Mouse (Mus musculus) left cerebral cortex, adult 8-10 months (tissue): ENCODE measurements at regions not wholly inside any gene's neighbourhood (a gene's known extent, or its start where the extent isn't known, plus 50 kb on each side); places are given as distances from the start of the nearest gene placed in this dataset.
A peak's percentile ranks its signal among the peaks of the same experiment; 100 is the strongest.

Source experiments
- DNase-seq, 2 experiments: peaks; one replicate each; pipeline ENCODE4 v3.0.0; 2022; ENCODE audit warnings: low spot score in 2 of 2

- no peak for DNase-seq
Measured at GRCm38 (mm10) chr15:52095629-52096190, 1789.0 kb upstream of the Gm7489 start.

GRCm38 (mm10) chr15:52108761-52109160 lies 1775.9 kb upstream of the Gm7489 start:
- no peak for DNase-seq

GRCm38 (mm10) chr15:52114368-52115036 lies 1770.2 kb upstream of the Gm7489 start:
- no peak for DNase-seq

- DNase-seq = no peak
Measured at GRCm38 (mm10) chr15:52136693-52137092, 1748.0 kb upstream of the Gm7489 start.

GRCm38 (mm10) chr15:52153421-52153820 lies 1731.3 kb upstream of the Gm7489 start:
- no peak for DNase-seq

- no peak for DNase-seq
Measured at GRCm38 (mm10) chr15:52155784-52156183, 1728.9 kb upstream of the Gm7489 start.

- no peak for DNase-seq
Measured at GRCm38 (mm10) chr15:52156779-52157178, 1727.9 kb upstream of the Gm7489 start.

- peak; percentile 50 to 65 for DNase-seq
Measured at GRCm38 (mm10) chr15:52160181-52161088, 1724.3 kb upstream of the Gm7489 start.

- no peak for DNase-seq
Measured at GRCm38 (mm10) chr15:52161089-52161442, 1723.6 kb upstream of the Gm7489 start.

- DNase-seq = peak in 1 of 2 experiments; percentile 5
Measured at GRCm38 (mm10) chr15:52161568-52162316, 1723.0 kb upstream of the Gm7489 start.

- DNase-seq = no peak
Measured at GRCm38 (mm10) chr15:52166144-52166543, 1718.6 kb upstream of the Gm7489 start.

GRCm38 (mm10) chr15:52166595-52167443 lies 1717.9 kb upstream of the Gm7489 start:
- DNase-seq = no peak

- DNase-seq = no peak
Measured at GRCm38 (mm10) chr15:52167811-52168210, 1716.9 kb upstream of the Gm7489 start.

- DNase-seq = no peak
Measured at GRCm38 (mm10) chr15:52176951-52177350, 1707.8 kb upstream of the Gm7489 start.

GRCm38 (mm10) chr15:52178668-52179067 lies 1706.0 kb upstream of the Gm7489 start:
- DNase-seq = no peak

GRCm38 (mm10) chr15:52179379-52179778 lies 1705.3 kb upstream of the Gm7489 start:
- DNase-seq = no peak

GRCm38 (mm10) chr15:52191176-52191575 lies 1693.5 kb upstream of the Gm7489 start:
- DNase-seq = no peak

GRCm38 (mm10) chr15:52207271-52207670 lies 1677.4 kb upstream of the Gm7489 start:
- no peak for DNase-seq

- DNase-seq = no peak
Measured at GRCm38 (mm10) chr15:52232442-52232841, 1652.3 kb upstream of the Gm7489 start.

GRCm38 (mm10) chr15:52236220-52236619 lies 1648.5 kb upstream of the Gm7489 start:
- DNase-seq = no peak

GRCm38 (mm10) chr15:52242890-52243289 lies 1641.8 kb upstream of the Gm7489 start:
- DNase-seq = no peak
